27 mouse cellular contexts compared by ENCODE assay signal in genomic region chr16:78057549-78057948, GRCm38 (mm10).
DNase-seq lines count a peak whose midpoint lies in the region; ATAC-seq and TF ChIP-seq lines count a peak whose summit lies in the region.
"Had no signal": no experiment of that assay in that cellular context is flagged by ENCODE, and none has a peak within 500 bp of the region (broad histone marks: within the 10 kb centered on the region; RNA-seq: fewer than 3 reads in every experiment).

No protein-coding gene starts in this region.

- H3K4me1 ChIP-seq in kidney, postnatal 0 days (replicated peaks; ENCODE audit: insufficient read depth, low read length) = no peaks in the 10 kb centered on the region
- no peaks in the 10 kb centered on the region for H3K4me1 ChIP-seq in kidney, adult 2 months (ENCODE audit: control insufficient read depth, insufficient read depth, low read length)
- H3K4me1 ChIP-seq: forebrain, embryonic 10.5 days; heart, embryonic 12.5 days; hindbrain, embryonic 13.5 days; liver, embryonic 12.5 days; midbrain, embryonic 12.5 days had no signal

- no peak overlapping the region for H3K4me3 ChIP-seq in kidney, postnatal 0 days (replicated peaks; ENCODE audit: low read depth, low read length)
- H3K4me3 ChIP-seq in kidney, adult 2 months (ENCODE audit: insufficient read depth, low read depth, low read length) = no peak overlapping the region
- H3K4me3 ChIP-seq: forebrain, embryonic 10.5 days; heart, adult 2 months; heart, embryonic 12.5 days; hindbrain, embryonic 13.5 days; liver, embryonic 12.5 days; midbrain, embryonic 12.5 days; neural tube, embryonic 13.5 days had no signal

- DNase-seq in embryo, embryonic 11 days = peak; percentile 14
- no peak for DNase-seq in embryo, embryonic 10.5 days (ENCODE audit: low spot score)
- DNase-seq in kidney, postnatal 0 days (ENCODE audit: low spot score) = peak; percentile 30
- no peak for DNase-seq in kidney, adult 2 months
- peak; percentile 47 for DNase-seq in hindlimb bud, embryonic 11.5 days (ENCODE audit: extremely low spot score, low read depth, low spot score)
- DNase-seq in cerebellum, adult 11 months = no peak
- no peak for DNase-seq in right cerebral cortex, postnatal 4 days
- DNase-seq: adrenal gland, postnatal 25 days; cerebellum, adult 18-20 months; cerebellum, postnatal 14 days; heart, adult 2 months; heart, postnatal 4 days; kidney, adult 18-20 months; kidney, postnatal 4 days; layer of hippocampus, postnatal 36 days; liver, postnatal 0 days; lung, postnatal 36 days; thymus, postnatal 4 days had no signal

- H3K4me2 ChIP-seq in kidney, postnatal 0 days (ENCODE audit: low read length) = no peak overlapping the region
- H3K4me2 ChIP-seq: heart, embryonic 12.5 days; hindbrain, embryonic 13.5 days; liver, embryonic 12.5 days; midbrain, embryonic 12.5 days; neural tube, embryonic 13.5 days had no signal

- no peaks in the 10 kb centered on the region for H3K9me3 ChIP-seq in kidney, postnatal 0 days (replicated peaks; ENCODE audit: low read length)
- H3K9me3 ChIP-seq: forebrain, embryonic 10.5 days; heart, embryonic 12.5 days; hindbrain, embryonic 13.5 days; liver, embryonic 12.5 days; midbrain, embryonic 12.5 days; neural tube, embryonic 13.5 days had no signal

- H3K36me3 ChIP-seq in kidney, postnatal 0 days (ENCODE audit: insufficient read depth, low read length) = no peaks in the 10 kb centered on the region
- no peaks in the 10 kb centered on the region for H3K36me3 ChIP-seq in kidney, adult 2 months (ENCODE audit: control insufficient read depth, insufficient read depth, low read length)
- H3K36me3 ChIP-seq: forebrain, embryonic 10.5 days; G1E; heart, embryonic 12.5 days; hindbrain, embryonic 13.5 days; liver, embryonic 12.5 days; midbrain, embryonic 12.5 days; neural tube, embryonic 13.5 days had no signal

- no peak overlapping the region for H3K9ac ChIP-seq in kidney, postnatal 0 days (ENCODE audit: low read depth, low read length)
- H3K9ac ChIP-seq: heart, embryonic 12.5 days; hindbrain, embryonic 13.5 days; liver, embryonic 12.5 days; liver, postnatal 0 days; midbrain, embryonic 12.5 days; neural tube, embryonic 13.5 days had no signal

- no peak for ATAC-seq in kidney, postnatal 0 days (replicated peaks; ENCODE audit: low FRiP score, low read depth)
- ATAC-seq in activated CD4-positive, CD25-positive, alpha-beta regulatory T cell, adult 4 months = no peak
- ATAC-seq: forebrain, embryonic 16.5 days; liver, embryonic 12.5 days; liver, postnatal 0 days had no signal

- WGBS in kidney, postnatal 0 days = 28% methylated on average over 3 of the region's 3 CpGs
- 36% methylated on average over 3 of the region's 3 CpGs for WGBS in kidney, adult 2 months

- no peak overlapping the region for H3K27ac ChIP-seq in kidney, postnatal 0 days
- H3K27ac ChIP-seq in kidney, adult 2 months (ENCODE audit: insufficient read depth, low read depth, low read length) = no peak overlapping the region
- H3K27ac ChIP-seq: forebrain, embryonic 10.5 days; heart, adult 2 months; hindbrain, embryonic 13.5 days; liver, embryonic 12.5 days; midbrain, embryonic 12.5 days; neural tube, embryonic 13.5 days had no signal

- no peak for TF ChIP-seq POLR2A in kidney, adult 2 months (IDR thresholded peaks at IDR 0.05; ENCODE audit: low read depth, low read length)

- no peak for TF ChIP-seq CTCF in kidney, postnatal 0 days (IDR thresholded peaks at IDR 0.05; ENCODE audit: low read depth)
- no peak for TF ChIP-seq CTCF in kidney, adult 2 months (conservative IDR thresholded peaks at IDR 0.05; ENCODE audit: insufficient read depth, insufficient read length, low read depth, low read length)

- H3K27me3 ChIP-seq in kidney, postnatal 0 days (ENCODE audit: insufficient read depth, low read length) = no peaks in the 10 kb centered on the region
- no peaks in the 10 kb centered on the region for H3K27me3 ChIP-seq in kidney, adult 2 months (replicated peaks; ENCODE audit: control insufficient read depth, insufficient read depth, low read length)
- H3K27me3 ChIP-seq: heart, embryonic 12.5 days; hindbrain, embryonic 13.5 days; liver, embryonic 12.5 days; midbrain, embryonic 12.5 days; neural tube, embryonic 13.5 days had no signal

Comparison
In these comparisons a context has a peak if more than half of its experiments do, and no peak if none do; other contexts are left out.
1. DNase-seq: peak in embryo, embryonic 11 days (single experiment), kidney, postnatal 0 days (single experiment) and hindlimb bud, embryonic 11.5 days (single experiment); none in embryo, embryonic 10.5 days (single experiment), kidney, adult 2 months (single experiment), cerebellum, adult 11 months (single experiment) and right cerebral cortex, postnatal 4 days (single experiment).